Mouse (Mus musculus): Measurements from ENCODE around the gene Usp42. TPM values are rescaled to one million over a fixed set of nuclear protein-coding genes. Genes with fewer than 3 reads are reported as not detected.

Gene Usp42
- 12.9 and 13.1 TPM in 2 replicates for polyA plus RNA-seq (2015; fragmentation: Nextera tagmentation; extraction: Ambion mirVana)

GRCm38 (mm10) chr5:143732180-143732891 lies at the start of gene Usp42:
Gene Usp42, minus strand, starts transcription at chr5:143732280.
- 0 out of 2 replicates have a peak, but pooled peaks have one; percentile 37 for TF ChIP-seq CTCF (IDR thresholded peaks at IDR 0.05; ENCODE audit: low read depth)
- ATAC-seq (replicated peaks; ENCODE audit: low FRiP score, low read depth) = peak; percentile 98
- Histone ChIP-seq H3K4me1 (replicated peaks; ENCODE audit: insufficient read depth, low read length) (no peaks in the 10 kb centered on the region; the same call in 1 of the 2 replicates), H3K27me3 (ENCODE audit: insufficient read depth, low read length) (no peaks in the 10 kb centered on the region), H3K4me2 (ENCODE audit: low read length) (peak within 1 kb of the TSS; percentile 95), H3K9me3 (replicated peaks; ENCODE audit: low read length) (no peaks in the 10 kb centered on the region), H3K27ac (peak within 1 kb of the TSS; percentile 92), H3K36me3 (ENCODE audit: insufficient read depth, low read length) (no peaks in the 10 kb centered on the region), H3K4me3 (replicated peaks; ENCODE audit: low read depth, low read length) (peak within 1 kb of the TSS; percentile 98), H3K9ac (ENCODE audit: low read depth, low read length) (peak within 1 kb of the TSS; percentile 97)
- under 1% methylated on average over 69 of the region's 82 CpGs for WGBS
- DNase-seq (ENCODE audit: low spot score) = peak; percentile 98

DNA sequence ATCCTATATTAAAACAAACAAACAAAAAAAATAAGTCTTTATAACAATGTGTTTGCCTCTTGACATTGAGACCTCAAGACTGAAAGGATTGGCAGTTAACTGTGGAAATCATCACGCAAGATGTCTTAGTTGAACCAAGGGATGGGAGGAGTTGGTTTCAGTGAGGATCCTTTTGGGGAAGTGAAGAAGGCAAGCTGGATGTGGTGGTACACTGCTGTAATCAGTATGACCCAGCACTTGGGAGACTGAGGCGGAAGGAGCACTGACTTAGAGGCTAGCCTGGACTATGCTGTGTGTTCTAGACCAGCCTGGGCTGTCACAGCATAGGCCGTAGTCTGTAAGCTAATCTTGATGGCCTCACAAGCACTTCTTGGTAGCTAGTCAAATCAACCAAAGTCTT lies 28.4 kb upstream of the Usp42 start:
- Histone ChIP-seq H3K4me2 (ENCODE audit: low read length) (no peak overlapping the region), H3K27me3 (ENCODE audit: insufficient read depth, low read length) (no peaks in the 10 kb centered on the region), H3K4me1 (replicated peaks; ENCODE audit: insufficient read depth, low read length) (no peaks in the 10 kb centered on the region; the same call in 1 of the 2 replicates), H3K9me3 (replicated peaks; ENCODE audit: low read length) (no peaks in the 10 kb centered on the region), H3K27ac (no peak overlapping the region), H3K4me3 (replicated peaks; ENCODE audit: low read depth, low read length) (no peak overlapping the region), H3K9ac (ENCODE audit: low read depth, low read length) (no peak overlapping the region), H3K36me3 (ENCODE audit: insufficient read depth, low read length) (no peaks in the 10 kb centered on the region)
- ATAC-seq (replicated peaks; ENCODE audit: low FRiP score, low read depth) = no peak
- 86% methylated on average over 3 of the region's 3 CpGs for WGBS
- TF ChIP-seq CTCF (IDR thresholded peaks at IDR 0.05; ENCODE audit: low read depth) = no peak
- DNase-seq (ENCODE audit: low spot score) = no peak

DNA sequence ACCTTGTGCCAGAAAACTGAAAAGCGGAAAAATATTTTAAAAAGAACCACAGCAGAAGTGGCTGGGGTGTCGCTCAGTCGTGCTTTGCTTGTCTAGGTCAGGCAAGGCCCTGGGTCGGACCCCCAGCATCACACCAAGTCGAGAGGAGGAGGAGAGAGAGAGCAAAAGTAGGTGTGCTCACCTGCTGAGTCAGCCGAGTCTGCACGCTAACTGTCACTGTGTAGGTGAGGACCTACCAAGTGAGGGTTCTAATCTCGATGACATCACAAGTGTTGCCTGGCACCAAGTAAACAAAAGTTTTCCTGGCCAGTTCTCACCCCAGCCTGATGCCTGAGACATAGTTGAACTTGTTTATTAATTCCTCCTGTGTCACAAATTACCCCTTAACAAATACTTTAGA lies 27.5 kb upstream of the Usp42 start:
- no peak for TF ChIP-seq CTCF (IDR thresholded peaks at IDR 0.05; ENCODE audit: low read depth)

DNA sequence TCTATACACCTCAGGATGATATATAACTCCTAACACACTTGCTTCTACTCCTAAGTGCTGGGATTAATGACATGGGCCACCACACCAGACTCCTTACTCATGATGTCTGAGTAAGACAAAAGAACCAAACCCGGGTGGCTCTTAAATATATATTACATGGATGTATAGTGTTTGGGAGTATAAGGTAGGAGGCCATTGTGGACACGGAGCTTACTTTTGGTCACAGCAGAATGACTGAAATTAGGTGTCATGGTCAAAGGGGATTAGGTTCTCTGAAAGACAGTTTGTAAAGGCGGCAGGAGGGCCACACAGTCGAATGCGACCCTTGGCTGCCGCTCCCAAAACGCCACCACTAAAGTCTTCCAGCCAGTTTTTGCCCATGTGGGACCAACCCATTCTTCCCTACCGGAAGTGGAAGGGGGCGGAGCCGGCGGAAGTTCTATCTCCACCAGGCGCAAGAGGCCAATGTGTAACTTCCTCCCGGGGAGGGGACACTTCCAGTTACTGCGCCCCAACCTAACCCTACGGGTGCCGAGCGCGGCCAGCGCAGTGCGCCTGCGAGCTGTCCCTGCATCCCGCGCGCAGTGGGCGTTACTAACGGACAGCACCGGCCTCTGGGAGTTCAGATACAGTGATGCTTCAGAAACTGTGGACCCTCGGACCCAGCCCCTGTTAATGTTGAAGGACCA lies 25.8 kb upstream of the Usp42 start:
- H3K36me3 ChIP-seq (ENCODE audit: insufficient read depth, low read length) = no peaks in the 10 kb centered on the region

More for the DNA sequence above, 27.5 kb upstream of the Usp42 start:
- Histone ChIP-seq H3K4me1 (replicated peaks; ENCODE audit: insufficient read depth, low read length) (no peaks in the 10 kb centered on the region; the same call in 1 of the 2 replicates), H3K4me3 (replicated peaks; ENCODE audit: low read depth, low read length) (no peak overlapping the region), H3K9ac (ENCODE audit: low read depth, low read length) (no peak overlapping the region), H3K27me3 (ENCODE audit: insufficient read depth, low read length) (no peaks in the 10 kb centered on the region), H3K4me2 (ENCODE audit: low read length) (no peak overlapping the region), H3K36me3 (ENCODE audit: insufficient read depth, low read length) (no peaks in the 10 kb centered on the region), H3K27ac (no peak overlapping the region), H3K9me3 (replicated peaks; ENCODE audit: low read length) (no peaks in the 10 kb centered on the region)
- DNase-seq (ENCODE audit: low spot score) = no peak
- no peak for ATAC-seq (replicated peaks; ENCODE audit: low FRiP score, low read depth)
- WGBS = 85% methylated on average over 8 of the region's 8 CpGs

GRCm38 (mm10) chr5:143755529-143756141 lies 23.6 kb upstream of the Usp42 start:
- Histone ChIP-seq H3K4me3 (replicated peaks; ENCODE audit: low read depth, low read length) (no peak overlapping the region), H3K9me3 (replicated peaks; ENCODE audit: low read length) (no peaks in the 10 kb centered on the region), H3K4me1 (replicated peaks; ENCODE audit: insufficient read depth, low read length) (no peaks in the 10 kb centered on the region; the same call in 1 of the 2 replicates), H3K27ac (no peak overlapping the region), H3K27me3 (ENCODE audit: insufficient read depth, low read length) (no peaks in the 10 kb centered on the region), H3K9ac (ENCODE audit: low read depth, low read length) (no peak overlapping the region), H3K4me2 (ENCODE audit: low read length) (no peak overlapping the region), H3K36me3 (ENCODE audit: insufficient read depth, low read length) (no peaks in the 10 kb centered on the region)
- 91% methylated on average over 9 of the region's 9 CpGs for WGBS
- DNase-seq (ENCODE audit: low spot score) = no peak
- TF ChIP-seq CTCF (IDR thresholded peaks at IDR 0.05; ENCODE audit: low read depth) = no peak
- ATAC-seq (replicated peaks; ENCODE audit: low FRiP score, low read depth) = no peak

More for the DNA sequence above, 25.8 kb upstream of the Usp42 start:
- Histone ChIP-seq H3K4me1 (replicated peaks; ENCODE audit: insufficient read depth, low read length) (no peaks in the 10 kb centered on the region; the same call in 1 of the 2 replicates), H3K27ac (no peak overlapping the region), H3K4me2 (ENCODE audit: low read length) (peak overlapping the region; percentile 61), H3K9ac (ENCODE audit: low read depth, low read length) (peak overlapping the region; percentile 44), H3K4me3 (replicated peaks; ENCODE audit: low read depth, low read length) (peak overlapping the region; percentile 40), H3K9me3 (replicated peaks; ENCODE audit: low read length) (no peaks in the 10 kb centered on the region), H3K27me3 (ENCODE audit: insufficient read depth, low read length) (no peaks in the 10 kb centered on the region)
- ATAC-seq (replicated peaks; ENCODE audit: low FRiP score, low read depth) = peak; percentile 95
- DNase-seq (ENCODE audit: low spot score) = peak; percentile 92
- 0 out of 2 replicates have a peak, but pooled peaks have one; percentile 11 for TF ChIP-seq CTCF (IDR thresholded peaks at IDR 0.05; ENCODE audit: low read depth)
- WGBS = 25% methylated on average over 28 of the region's 28 CpGs

- Histone ChIP-seq H3K4me2 (ENCODE audit: low read length) (no peak overlapping the region), H3K4me3 (replicated peaks; ENCODE audit: low read depth, low read length) (no peak overlapping the region), H3K27me3 (ENCODE audit: insufficient read depth, low read length) (no peaks in the 10 kb centered on the region), H3K27ac (no peak overlapping the region), H3K9me3 (replicated peaks; ENCODE audit: low read length) (no peaks in the 10 kb centered on the region), H3K9ac (ENCODE audit: low read depth, low read length) (no peak overlapping the region), H3K4me1 (replicated peaks; ENCODE audit: insufficient read depth, low read length) (no peaks in the 10 kb centered on the region), H3K36me3 (ENCODE audit: insufficient read depth, low read length) (no peaks in the 10 kb centered on the region)
- 58% methylated on average over 2 of the region's 2 CpGs for WGBS
- no peak for TF ChIP-seq CTCF (IDR thresholded peaks at IDR 0.05; ENCODE audit: low read depth)
- ATAC-seq (replicated peaks; ENCODE audit: low FRiP score, low read depth) (no peak), DNase-seq (ENCODE audit: low spot score) (no peak)
These were observed 17.6 kb upstream of the Usp42 start for GRCm38 (mm10) chr5:143749630-143750208.
